Mouse (Mus musculus) mesoderm, embryonic 11.5 days (tissue): ENCODE data around the gene Rai14.
A peak's percentile ranks its signal among the peaks of the same experiment; 100 is the strongest.

ENCODE experiments used
- DNase-seq: peaks from one replicate; pipeline ENCODE4 v3.0.0-alpha.2; 2012; ENCODE audit warnings: low read depth, low spot score

The Rai14 gene

DNA sequence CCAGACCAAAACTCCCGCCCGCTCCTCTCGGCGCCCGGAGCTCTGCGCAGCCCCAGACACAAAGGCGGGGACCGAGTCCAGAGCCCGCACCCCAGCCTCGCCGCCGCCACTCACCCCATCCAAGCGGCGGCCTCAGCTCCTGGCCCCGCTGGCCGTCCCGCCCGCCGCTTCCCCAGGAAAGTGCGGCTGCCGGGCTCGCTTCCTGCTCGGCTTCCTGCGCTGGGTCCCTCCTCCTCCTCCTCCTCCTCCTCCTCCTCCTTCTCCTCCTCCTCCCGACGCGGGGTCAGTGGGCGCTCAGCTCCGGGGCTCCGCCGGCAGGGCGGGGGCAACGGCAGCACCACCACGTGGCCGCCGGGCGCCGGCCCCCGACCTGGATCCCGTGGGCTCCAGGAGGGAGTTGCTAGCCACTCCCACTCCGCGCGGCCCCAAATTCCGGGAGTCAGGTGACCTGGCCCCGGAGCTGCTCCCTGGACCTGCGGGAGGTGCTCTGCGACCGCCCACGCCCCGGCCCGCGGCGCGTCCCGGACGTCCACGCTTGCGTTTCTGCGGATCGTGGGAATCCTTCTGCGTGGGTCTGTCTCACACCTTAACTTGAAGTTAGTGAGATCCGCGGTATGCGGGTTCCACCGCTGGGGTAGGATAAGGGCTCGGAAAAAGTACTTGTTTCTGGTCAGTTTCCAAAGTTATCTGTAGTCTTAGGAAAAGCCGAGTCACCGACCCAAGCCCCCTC, at the start of gene Rai14:
Gene Rai14 (minus strand): TSS at position 216 of the 730 bp plus-strand sequence.
- peak; percentile 86 for DNase-seq

- DNase-seq, result no peak
These were observed 47.0 kb upstream of the Rai14 start for GRCm38 (mm10) chr15:10761441-10761840.

GRCm38 (mm10) chr15:10760006-10760405, 45.6 kb upstream of the Rai14 start:
- DNase-seq, result no peak

DNA sequence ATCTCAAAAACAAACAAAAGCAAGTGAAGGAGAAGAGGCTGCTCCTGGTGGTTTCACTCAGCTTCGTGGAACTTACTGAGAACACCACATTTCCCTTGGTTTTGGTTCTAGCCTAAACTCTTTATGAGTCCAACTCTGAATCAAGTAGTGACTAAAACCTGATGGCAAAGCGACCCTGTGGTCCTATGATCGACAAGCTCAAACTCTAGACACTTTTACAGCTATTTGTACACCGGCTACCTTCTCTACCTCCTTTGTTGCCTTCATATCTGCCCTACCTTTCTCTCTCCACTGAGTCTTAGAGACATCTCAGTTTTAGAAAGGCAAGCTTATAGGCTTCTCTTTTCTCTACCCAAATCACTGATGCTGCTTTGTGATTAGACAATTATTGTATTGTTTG, 45.0 kb upstream of the Rai14 start:
- DNase-seq, result no peak

DNA sequence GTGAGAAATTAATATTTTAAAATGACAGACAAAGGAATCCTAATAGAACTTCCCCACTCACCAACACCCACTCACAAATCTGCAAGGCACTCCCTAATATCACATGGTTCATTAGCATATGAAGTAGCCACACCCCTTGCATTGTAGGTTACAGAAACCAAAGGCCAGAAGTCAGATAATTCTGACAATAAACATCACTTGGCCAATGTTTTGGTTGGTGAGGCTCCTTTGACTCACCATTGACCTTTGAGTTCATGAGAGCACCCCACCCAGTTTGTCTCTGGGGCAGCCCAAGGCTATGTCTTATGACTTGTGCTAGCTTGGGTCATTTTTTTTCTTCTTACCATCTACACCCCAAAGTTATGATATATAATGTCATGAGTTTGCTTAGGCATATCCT, 44.4 kb upstream of the Rai14 start:
- DNase-seq, result no peak

DNA sequence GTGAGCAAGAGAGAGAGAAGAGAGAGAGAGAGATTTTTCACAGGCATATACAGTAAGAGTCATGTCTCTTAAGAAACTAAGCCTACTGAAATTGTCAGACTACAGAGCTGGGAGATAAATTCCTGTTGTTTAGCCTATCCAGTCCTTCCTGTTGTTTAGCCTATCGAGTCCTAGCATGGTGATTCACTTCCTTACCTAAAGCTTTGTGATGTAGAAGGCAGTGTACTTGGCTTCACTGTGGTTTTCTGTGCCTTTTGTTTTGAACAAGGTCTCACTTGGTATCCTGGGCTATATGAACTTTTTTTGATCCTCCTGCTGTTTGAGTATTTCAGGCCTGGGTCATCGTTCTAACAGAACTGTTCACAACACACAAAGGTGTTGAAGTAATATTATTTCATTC, 36.7 kb upstream of the Rai14 start:
- no peak for DNase-seq

DNA sequence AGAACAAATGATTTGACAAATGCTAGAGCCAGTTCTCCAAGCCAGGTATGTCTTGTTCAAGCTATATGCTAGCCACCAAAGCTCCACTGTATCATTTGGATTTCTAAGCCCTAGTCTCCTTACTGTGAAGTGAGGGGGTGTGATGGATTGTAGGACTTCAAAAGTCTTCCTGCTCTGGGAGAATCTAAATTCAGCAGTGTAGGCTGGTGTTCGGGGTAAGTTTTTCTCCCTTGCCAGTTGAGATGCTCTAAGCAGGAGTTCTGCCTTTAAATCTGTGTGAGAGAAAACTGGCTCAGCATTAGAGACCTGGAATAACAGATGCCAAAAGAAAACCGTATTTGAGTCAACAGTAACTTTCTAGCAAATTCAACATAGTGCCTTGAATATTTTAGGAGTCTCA, 35.9 kb upstream of the Rai14 start:
- DNase-seq, result no peak

GRCm38 (mm10) chr15:10749678-10750077, 35.3 kb upstream of the Rai14 start:
- DNase-seq, result no peak

GRCm38 (mm10) chr15:10747638-10748037, 33.2 kb upstream of the Rai14 start:
- no peak for DNase-seq

DNA sequence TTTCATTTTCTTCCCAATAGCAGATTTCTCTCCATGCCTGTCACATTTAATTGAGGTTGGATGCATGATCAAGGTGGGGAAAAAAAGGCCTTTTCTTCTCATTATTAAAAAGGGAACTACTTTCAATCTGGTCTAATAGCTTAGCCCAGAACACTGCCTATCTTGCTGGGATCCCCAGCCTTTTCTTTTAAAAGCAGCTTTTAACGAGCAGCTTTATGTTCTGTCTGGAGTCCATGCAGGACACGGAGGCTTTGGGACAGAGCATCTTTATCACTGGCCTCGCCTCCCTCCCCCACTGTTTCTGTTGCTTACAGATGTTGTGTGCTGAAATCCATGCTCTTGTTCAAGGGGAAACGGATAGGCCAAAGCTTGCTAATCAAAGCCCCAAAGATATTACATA, 32.8 kb upstream of the Rai14 start:
- DNase-seq, result no peak

DNA sequence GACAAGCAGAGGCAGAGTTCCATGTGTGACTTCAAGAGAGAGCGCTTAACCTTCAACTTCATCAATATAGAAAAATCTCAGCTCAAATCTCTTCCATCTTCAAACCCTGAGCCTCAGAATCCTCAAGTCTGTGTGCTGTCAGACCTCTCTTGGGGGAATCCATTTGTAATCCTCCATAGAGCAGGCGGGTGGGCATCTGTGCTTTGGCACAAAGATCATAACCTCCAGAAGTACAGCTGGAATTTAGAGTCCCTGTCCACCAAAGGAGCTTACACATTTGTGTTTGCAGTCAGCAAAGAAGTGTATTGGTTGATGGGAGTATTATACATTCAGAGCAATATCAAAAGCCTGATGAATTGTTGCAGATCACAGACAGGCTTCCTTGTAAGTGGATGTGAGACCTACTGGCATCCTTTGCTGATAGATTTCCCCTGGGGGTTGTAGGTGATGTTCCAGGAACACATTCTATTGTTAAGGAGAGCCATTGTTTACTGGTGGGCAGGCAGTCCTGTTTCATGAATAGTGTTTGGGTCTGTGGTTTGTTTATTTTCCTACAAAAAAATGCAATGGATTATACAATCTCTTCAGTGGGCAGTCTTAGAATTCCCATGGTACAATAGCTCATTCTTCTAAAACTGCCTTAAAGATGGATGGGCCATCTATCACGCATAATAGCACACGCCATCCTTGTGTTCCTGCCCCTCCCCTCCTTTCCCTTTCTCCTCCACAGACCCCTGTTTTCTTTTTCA, 32.1 kb upstream of the Rai14 start:
- peak; percentile 66 for DNase-seq

GRCm38 (mm10) chr15:10742441-10742840, 28.0 kb upstream of the Rai14 start:
- no peak for DNase-seq

DNA sequence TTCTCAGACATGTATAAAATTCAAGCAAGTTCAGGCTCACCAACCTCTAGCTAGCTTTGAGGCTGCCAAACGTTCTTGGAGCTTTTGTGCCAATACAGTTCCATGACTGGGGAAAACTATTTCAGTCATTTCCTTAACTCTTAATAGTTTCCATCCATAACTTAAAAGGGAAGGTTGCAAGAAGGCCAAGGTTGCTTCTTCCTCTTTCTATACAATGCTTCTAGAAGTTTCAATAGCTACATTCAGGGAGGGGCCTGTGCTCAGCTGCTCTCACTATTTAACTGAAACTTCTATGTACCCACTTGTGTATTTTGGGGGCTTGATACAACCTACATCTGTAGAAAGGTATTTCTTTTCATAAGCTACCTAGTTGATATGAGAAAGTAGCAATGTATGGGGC, 24.9 kb upstream of the Rai14 start:
- DNase-seq, result no peak

GRCm38 (mm10) chr15:10738354-10739142, 24.1 kb upstream of the Rai14 start:
- DNase-seq, result no peak

DNA sequence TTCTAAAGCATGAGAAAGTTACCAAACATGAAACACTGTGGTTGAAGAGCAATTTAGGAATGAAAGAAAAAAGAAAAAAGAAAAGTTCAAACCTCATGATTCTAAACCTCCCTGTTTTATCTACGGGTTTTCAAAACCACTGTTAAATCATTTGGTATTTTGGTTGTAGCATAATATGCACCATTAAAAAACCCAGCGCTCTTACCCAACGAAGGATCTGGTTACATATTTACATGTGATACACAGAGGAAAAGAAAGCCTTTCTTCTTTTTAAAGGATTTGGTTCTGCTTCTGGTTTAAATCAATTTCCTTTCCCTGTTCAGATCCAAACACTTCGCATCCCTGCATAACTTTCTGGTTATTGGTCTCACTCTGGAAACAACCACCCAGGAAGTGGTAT, 21.5 kb upstream of the Rai14 start:
- DNase-seq, result no peak

DNA sequence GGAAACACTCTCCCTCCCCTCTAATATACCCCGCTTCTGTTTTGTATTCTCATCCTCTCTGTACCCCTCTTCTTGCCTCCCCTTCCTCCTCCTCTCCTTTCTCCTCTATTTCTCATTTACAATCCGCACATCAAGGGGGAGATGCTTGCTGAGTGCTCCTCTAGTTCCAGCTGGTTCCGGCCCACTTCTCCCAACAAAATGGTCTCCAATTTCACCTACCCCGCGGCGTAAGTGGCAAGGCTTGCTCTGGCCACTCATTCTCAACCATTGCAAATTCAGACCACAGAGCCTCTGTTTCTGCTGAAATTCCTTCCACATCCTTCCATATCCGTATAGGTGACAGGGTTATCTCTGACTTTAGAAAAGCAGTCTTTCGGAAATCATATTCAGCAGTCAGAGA, 20.8 kb upstream of the Rai14 start:
- DNase-seq, result no peak

GRCm38 (mm10) chr15:10731398-10731797, 17.0 kb upstream of the Rai14 start:
- DNase-seq, result no peak

DNA sequence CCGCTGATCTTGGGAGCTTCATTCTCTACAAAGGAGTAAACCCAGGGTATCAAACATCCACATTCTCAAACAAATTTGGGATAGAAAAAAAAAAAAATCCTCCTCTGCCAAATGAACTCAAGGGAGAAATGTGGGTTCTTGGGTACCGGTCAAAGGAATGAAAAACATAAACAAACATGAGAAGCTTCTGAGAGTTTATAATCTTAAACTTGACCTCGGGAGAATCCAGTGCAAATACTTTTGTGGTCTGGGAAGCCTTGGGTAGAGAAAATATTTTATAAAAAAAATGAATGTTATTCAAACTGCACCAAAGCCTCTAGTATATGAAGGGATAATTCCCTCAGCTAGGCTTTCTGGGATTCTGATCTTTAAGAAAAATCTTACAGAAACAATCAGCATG, 11.8 kb upstream of the Rai14 start:
- DNase-seq, result no peak

- no peak for DNase-seq
These were observed 10.4 kb upstream of the Rai14 start for GRCm38 (mm10) chr15:10724857-10725256.

GRCm38 (mm10) chr15:10723507-10723906, 9.1 kb upstream of the Rai14 start:
- no peak for DNase-seq

GRCm38 (mm10) chr15:10722629-10723339, 8.4 kb upstream of the Rai14 start:
- no peak for DNase-seq

DNA sequence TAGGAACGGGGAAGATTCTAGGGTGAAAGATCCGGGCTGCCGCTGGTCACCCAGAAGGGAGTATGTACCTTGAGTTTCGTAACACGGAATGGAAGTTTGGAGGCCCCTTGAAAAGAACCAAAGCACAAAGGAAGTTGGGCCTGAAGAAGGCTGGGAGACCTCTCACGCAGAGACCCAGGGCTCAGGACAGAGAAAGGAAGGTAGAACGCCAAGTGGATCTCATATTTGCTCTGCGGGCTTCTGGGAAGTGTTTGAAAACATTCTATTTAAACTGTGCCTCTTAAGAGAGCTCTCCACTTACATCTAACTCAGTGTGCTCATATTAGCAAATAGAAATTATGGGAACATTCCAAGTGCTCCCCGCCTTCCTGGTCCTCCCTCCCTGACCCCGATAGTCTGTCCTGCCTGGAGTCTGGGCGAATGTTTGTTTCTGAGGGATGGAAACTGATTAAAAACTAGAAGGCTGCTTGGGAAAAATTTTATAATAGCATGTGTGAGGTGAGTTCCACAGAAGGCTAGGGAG, 6.9 kb upstream of the Rai14 start:
- no peak for DNase-seq
